Mouse (Mus musculus): ENCODE measurements around the gene Rnf150. TPM values are rescaled to one million over a fixed set of nuclear protein-coding genes. Genes with fewer than 3 reads are reported as not detected.

The Rnf150 gene
- total and polyA plus RNA-seq, 3 experiments = 0.13 to 0.50 (median 0.39) TPM

DNA sequence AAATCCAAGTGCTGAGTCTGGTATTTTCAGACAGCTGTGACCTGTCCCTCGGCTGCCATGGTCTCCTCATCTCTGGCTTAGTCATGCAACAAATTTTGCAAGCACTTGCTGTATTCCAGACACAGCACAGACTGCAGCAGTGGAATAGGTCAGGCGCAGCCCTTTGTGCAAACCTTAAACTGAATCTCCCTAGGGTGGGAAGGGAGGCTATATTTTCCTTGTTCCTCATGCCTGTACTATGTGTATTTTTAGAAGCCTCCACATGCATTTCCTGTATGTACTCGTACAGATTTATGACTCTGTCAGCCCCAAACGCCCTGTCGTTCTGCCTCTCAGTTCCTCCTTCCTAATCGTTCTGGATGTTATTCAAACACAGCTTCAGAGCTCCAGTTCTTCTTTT is 76.8 kb downstream of the Rnf150 start:
- Histone ChIP-seq H3K27me3 (replicated peaks) (no peaks in the 10 kb centered on the region), H3K4me1 (ENCODE audit: control insufficient read depth in 1 of 2, insufficient read depth in 2 of 2) (peaks cover 4 to 14% of the 10 kb centered on the region in 2 experiments; a peak in 2 of 4 replicates), H3K4me3 (replicated peaks in 1 of 3; ENCODE audit: low read depth in 2 of 3, low read length in 2 of 3, poor library complexity in 1 of 3) (no peak overlapping the region), H3K9me3 (replicated peaks; ENCODE audit: low read length) (no peaks in the 10 kb centered on the region), H3K9ac (ENCODE audit: insufficient read depth, low read depth) (no peak overlapping the region), H3K36me3 (replicated peaks in 1 of 2; ENCODE audit: control insufficient read depth in 1 of 2, insufficient read depth in 1 of 2, low read length in 1 of 2) (no peaks in the 10 kb centered on the region), H3K4me2 (ENCODE audit: insufficient read depth, low read depth, poor library complexity, severe bottlenecking) (peak overlapping the region; percentile 29), H3K79me2 (replicated peaks; ENCODE audit: control insufficient read depth, extremely low read depth, insufficient read depth, poor library complexity, severe bottlenecking) (no peaks in the 10 kb centered on the region), H3K27ac (ENCODE audit: insufficient read depth, low read depth) (no peak overlapping the region)
- TF ChIP-seq POLR2A (IDR thresholded peaks at IDR 0.05; ENCODE audit: low read depth, low read length) (no peak), MAX (IDR thresholded peaks at IDR 0.05; ENCODE audit: low read length) (no peak), TBP (conservative IDR thresholded peaks at IDR 0.05; ENCODE audit: low read depth, low read length) (no peak), MEF2A (IDR thresholded peaks at IDR 0.05; ENCODE audit: borderline replicate concordance, low read depth, low read length) (peak; percentile 58; the same call in 1 of the 2 replicates), IRF4 (IDR thresholded peaks at IDR 0.05; ENCODE audit: low read depth, low read length) (peak; percentile 37; the same call in 1 of the 2 replicates)
- in situ Hi-C loops (cut with MboI; ENCODE audit: low pct_ligation_motif_present, low pct_unique_long_range_greater_than_20kb, low sequenced_read_pairs) = no loop called here
- DNase-seq (ENCODE audit: extremely low read depth) = peak; percentile 56
- dilution Hi-C loops (cut with MboI; ENCODE audit: extremely low pct_ligation_motif_present, extremely low pct_unique_long_range_greater_than_20kb, low sequenced_read_pairs) = no loop called here

DNA sequence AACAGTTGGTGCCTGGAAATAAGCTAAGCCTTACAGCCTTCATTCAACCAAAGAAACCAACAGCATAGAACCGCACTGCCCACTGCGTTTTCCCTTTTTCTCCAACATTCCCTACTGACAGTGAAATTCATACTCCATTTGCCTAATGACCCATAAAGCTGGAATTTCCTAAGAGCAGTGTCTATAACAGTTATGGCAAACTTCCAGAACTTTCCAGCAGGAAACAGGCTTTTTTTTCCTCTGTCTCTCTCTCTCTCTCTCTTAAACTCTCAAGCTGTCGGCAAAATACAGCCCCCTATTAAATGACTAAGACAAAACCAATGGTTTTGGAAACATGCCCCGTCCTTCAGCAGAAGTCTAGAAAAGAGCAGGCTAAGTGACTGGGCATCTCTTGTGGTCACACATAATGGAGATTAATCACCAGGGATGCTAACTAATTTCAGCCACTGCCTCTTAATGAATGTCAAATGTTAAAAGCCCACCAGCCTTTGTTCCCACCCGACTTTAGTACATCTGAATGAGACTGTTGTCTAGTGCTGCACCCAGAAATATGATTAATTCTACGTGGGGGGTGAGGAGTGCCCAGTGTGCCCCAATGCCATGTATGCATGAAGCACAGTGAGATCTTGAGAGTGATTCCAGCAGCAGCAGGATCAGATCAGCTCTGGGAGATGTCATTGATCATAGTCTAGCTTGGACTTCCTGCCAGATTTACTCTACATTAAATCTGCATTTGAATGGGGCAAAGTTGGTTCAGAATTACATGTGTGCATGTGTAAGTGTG is 80.3 kb downstream of the Rnf150 start:
- Histone ChIP-seq H3K4me3 (replicated peaks in 1 of 3; ENCODE audit: low read depth in 2 of 3, low read length in 2 of 3, poor library complexity in 1 of 3) (no peak overlapping the region), H3K4me2 (ENCODE audit: insufficient read depth, low read depth, poor library complexity, severe bottlenecking) (no peak overlapping the region), H3K27me3 (replicated peaks) (no peaks in the 10 kb centered on the region), H3K4me1 (ENCODE audit: control insufficient read depth in 1 of 2, insufficient read depth in 2 of 2) (peaks cover 4 to 14% of the 10 kb centered on the region in 2 experiments; a peak in 2 of 4 replicates), H3K27ac (ENCODE audit: insufficient read depth, low read depth) (no peak overlapping the region), H3K9me3 (replicated peaks; ENCODE audit: low read length) (no peaks in the 10 kb centered on the region), H3K36me3 (replicated peaks in 1 of 2; ENCODE audit: control insufficient read depth in 1 of 2, insufficient read depth in 1 of 2, low read length in 1 of 2) (no peaks in the 10 kb centered on the region), H3K79me2 (replicated peaks; ENCODE audit: control insufficient read depth, extremely low read depth, insufficient read depth, poor library complexity, severe bottlenecking) (no peaks in the 10 kb centered on the region), H3K9ac (ENCODE audit: insufficient read depth, low read depth) (no peak overlapping the region)
- dilution Hi-C loops (cut with MboI; ENCODE audit: extremely low pct_ligation_motif_present, extremely low pct_unique_long_range_greater_than_20kb, low sequenced_read_pairs) (no loop called here), in situ Hi-C loops (cut with MboI; ENCODE audit: low pct_ligation_motif_present, low pct_unique_long_range_greater_than_20kb, low sequenced_read_pairs) (no loop called here)
- TF ChIP-seq IRF4 (IDR thresholded peaks at IDR 0.05; ENCODE audit: low read depth, low read length) (no peak), HCFC1 (IDR thresholded peaks at IDR 0.05; ENCODE audit: low read depth, low read length) (no peak), ETS1 (conservative IDR thresholded peaks at IDR 0.05; ENCODE audit: low read depth, low read length) (no peak), GABPA (IDR thresholded peaks at IDR 0.05; ENCODE audit: insufficient replicate concordance, low read depth, low read length) (no peak), JUND (conservative IDR thresholded peaks at IDR 0.05; ENCODE audit: low read depth, low read length) (no peak), ZC3H11A (IDR thresholded peaks at IDR 0.05; ENCODE audit: low read depth, low read length) (no peak), NELFE (IDR thresholded peaks at IDR 0.05; ENCODE audit: low read depth, low read length) (no peak), ZKSCAN1 (IDR thresholded peaks at IDR 0.05; ENCODE audit: borderline replicate concordance, low read depth, low read length) (no peak), TCF12 (IDR thresholded peaks at IDR 0.05; ENCODE audit: low read depth, low read length) (no peak), MEF2A (IDR thresholded peaks at IDR 0.05; ENCODE audit: borderline replicate concordance, low read depth, low read length) (no peak), ZNF384 (IDR thresholded peaks at IDR 0.05; ENCODE audit: low read depth, low read length) (no peak), MAX (IDR thresholded peaks at IDR 0.05; ENCODE audit: low read length) (no peak), RCOR1 (conservative IDR thresholded peaks at IDR 0.05; ENCODE audit: low read depth, low read length) (no peak), MYC (IDR thresholded peaks at IDR 0.05; ENCODE audit: low read depth, low read length) (no peak), NRF1 (IDR thresholded peaks at IDR 0.05; ENCODE audit: low read depth, low read length) (no peak), CHD1 (IDR thresholded peaks at IDR 0.05; ENCODE audit: low read depth, low read length) (no peak), POLR2AphosphoS2 (IDR thresholded peaks at IDR 0.05; ENCODE audit: low read depth, low read length) (no peak), CTCF (conservative IDR thresholded peaks at IDR 0.05 in 1 of 2, IDR thresholded peaks at IDR 0.05 in 1 of 2; ENCODE audit: low read depth in 2 of 2, low read length in 2 of 2) (no peak), POLR2A (IDR thresholded peaks at IDR 0.05; ENCODE audit: low read depth, low read length) (no peak)
- DNase-seq (ENCODE audit: extremely low read depth) = no peak

All from CH12.LX (cell line).